Mouse (Mus musculus): ENCODE data around the gene Slc12a8.

Gene Slc12a8

GRCm38 (mm10) chr16:33687724-33688123 lies 170.6 kb downstream of the Slc12a8 start:
- H3K27me3 ChIP-seq (ENCODE audit: control insufficient read depth, insufficient read depth, low read length, poor library complexity, severe bottlenecking) = no peaks in the 10 kb centered on the region
- DNase-seq (ENCODE audit: low read depth, low spot score) = peak; percentile 63
- no peaks in the 10 kb centered on the region; the same call in 1 of the 2 replicates for H3K36me3 ChIP-seq (ENCODE audit: control insufficient read depth, insufficient read depth, low read length, poor library complexity, severe bottlenecking)

- no peaks in the 10 kb centered on the region for H3K27me3 ChIP-seq (ENCODE audit: control insufficient read depth, insufficient read depth, low read length, poor library complexity, severe bottlenecking)
- no peaks in the 10 kb centered on the region; the same call in 1 of the 2 replicates for H3K36me3 ChIP-seq (ENCODE audit: control insufficient read depth, insufficient read depth, low read length, poor library complexity, severe bottlenecking)
- DNase-seq (ENCODE audit: low read depth, low spot score) = peak; percentile 82
These were observed 174.0 kb downstream of the Slc12a8 start for GRCm38 (mm10) chr16:33690975-33691747.

DNA sequence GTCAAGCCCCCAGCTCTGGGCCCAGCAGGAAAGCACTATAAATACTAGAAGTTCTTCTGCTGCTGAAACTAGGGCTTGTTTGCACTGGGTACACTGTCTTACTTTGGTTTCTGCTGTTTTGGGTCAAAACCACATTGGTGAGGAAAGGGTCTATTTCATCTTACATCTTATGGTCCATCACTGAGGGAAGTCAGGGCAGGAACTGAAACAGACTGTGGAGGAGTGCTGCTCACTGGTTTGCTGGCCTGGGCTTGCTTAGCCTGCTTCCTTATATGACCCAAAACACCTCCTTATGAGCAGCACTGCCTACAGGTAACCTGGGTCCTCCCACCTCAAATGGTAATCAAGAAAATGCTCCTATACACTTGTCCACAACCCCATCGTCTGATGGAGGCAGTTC lies 176.4 kb downstream of the Slc12a8 start:
- peak; percentile 62 for DNase-seq (ENCODE audit: low read depth, low spot score)
- Histone ChIP-seq H3K36me3 (ENCODE audit: control insufficient read depth, insufficient read depth, low read length, poor library complexity, severe bottlenecking) (no peaks in the 10 kb centered on the region; the same call in 1 of the 2 replicates), H3K27me3 (ENCODE audit: control insufficient read depth, insufficient read depth, low read length, poor library complexity, severe bottlenecking) (no peaks in the 10 kb centered on the region)

DNA sequence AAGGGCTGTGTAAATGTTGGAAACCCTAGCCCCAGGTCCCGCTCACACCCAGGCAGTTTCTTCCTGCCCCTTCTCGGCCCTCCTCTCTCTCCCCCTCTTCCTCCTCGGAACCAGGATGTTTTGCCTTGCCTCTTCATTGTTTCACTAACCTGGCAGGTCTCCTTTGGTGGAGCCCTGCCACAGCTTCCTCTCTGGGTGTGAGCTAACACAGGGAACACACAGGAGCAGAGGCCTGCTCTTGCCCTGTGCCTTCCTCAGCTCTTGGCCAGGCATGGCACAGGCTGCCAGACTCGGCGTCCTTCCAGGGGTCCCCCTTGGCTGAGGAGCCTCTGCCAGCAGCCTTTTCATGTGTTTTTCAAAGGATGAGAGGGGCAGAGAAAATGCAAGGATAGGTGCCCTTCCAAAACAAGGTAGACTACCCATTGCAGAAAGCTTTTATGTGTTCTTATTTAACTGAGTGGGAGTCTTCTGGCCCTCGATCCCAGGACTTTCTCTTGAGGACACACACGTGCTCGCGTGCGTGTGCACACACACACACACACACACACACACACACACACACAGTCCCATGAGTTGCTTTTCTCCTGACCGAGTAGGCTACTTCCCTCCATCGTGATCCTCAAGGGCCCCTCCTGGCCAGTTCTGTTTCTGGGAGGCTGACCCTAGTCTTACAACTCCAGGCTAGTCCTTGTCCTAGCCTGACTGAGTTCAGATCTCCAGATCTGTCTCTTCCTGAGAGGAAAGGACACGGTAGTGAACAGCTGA lies 179.9 kb downstream of the Slc12a8 start:
- peak; percentile 30 for DNase-seq (ENCODE audit: low read depth, low spot score)
- no peaks in the 10 kb centered on the region for H3K27me3 ChIP-seq (ENCODE audit: control insufficient read depth, insufficient read depth, low read length, poor library complexity, severe bottlenecking)
- no peaks in the 10 kb centered on the region for H3K36me3 ChIP-seq (ENCODE audit: control insufficient read depth, insufficient read depth, low read length, poor library complexity, severe bottlenecking)

- Histone ChIP-seq H3K27me3 (ENCODE audit: control insufficient read depth, insufficient read depth, low read length, poor library complexity, severe bottlenecking) (no peaks in the 10 kb centered on the region), H3K36me3 (ENCODE audit: control insufficient read depth, insufficient read depth, low read length, poor library complexity, severe bottlenecking) (no peaks in the 10 kb centered on the region)
- peak; percentile 49 for DNase-seq (ENCODE audit: low read depth, low spot score)
These were observed 180.6 kb downstream of the Slc12a8 start for GRCm38 (mm10) chr16:33697576-33698276.

GRCm38 (mm10) chr16:33698277-33698790 lies 181.2 kb downstream of the Slc12a8 start:
- no peaks in the 10 kb centered on the region for H3K36me3 ChIP-seq (ENCODE audit: control insufficient read depth, insufficient read depth, low read length, poor library complexity, severe bottlenecking)
- DNase-seq (ENCODE audit: low read depth, low spot score) = peak; percentile 36
- no peaks in the 10 kb centered on the region for H3K27me3 ChIP-seq (ENCODE audit: control insufficient read depth, insufficient read depth, low read length, poor library complexity, severe bottlenecking)

GRCm38 (mm10) chr16:33700584-33700983 lies 183.5 kb downstream of the Slc12a8 start:
- H3K27me3 ChIP-seq (ENCODE audit: control insufficient read depth, insufficient read depth, low read length, poor library complexity, severe bottlenecking) = no peaks in the 10 kb centered on the region
- H3K36me3 ChIP-seq (ENCODE audit: control insufficient read depth, insufficient read depth, low read length, poor library complexity, severe bottlenecking) = no peaks in the 10 kb centered on the region
- no peak for DNase-seq (ENCODE audit: low read depth, low spot score)

DNA sequence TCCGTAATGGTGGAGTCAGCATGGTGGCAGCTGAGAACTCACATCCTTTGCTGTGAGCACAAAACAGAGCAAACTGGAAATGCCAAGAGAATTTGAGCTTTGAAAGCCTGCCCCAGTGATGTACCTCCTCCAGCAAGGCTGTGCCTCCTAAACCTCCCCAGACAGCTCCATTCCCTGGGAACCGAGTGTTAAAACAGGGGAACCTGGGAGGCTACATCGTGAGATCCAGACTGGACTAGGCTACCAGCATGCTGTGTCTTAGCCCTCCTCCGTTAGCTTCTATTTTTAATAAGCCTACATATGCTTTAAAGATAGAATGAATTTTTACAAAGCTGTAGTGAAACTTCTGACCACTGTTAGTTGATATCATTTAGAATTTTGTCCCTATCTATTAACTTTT lies 184.7 kb downstream of the Slc12a8 start:
- no peak for DNase-seq (ENCODE audit: low read depth, low spot score)
- H3K27me3 ChIP-seq (ENCODE audit: control insufficient read depth, insufficient read depth, low read length, poor library complexity, severe bottlenecking) = no peaks in the 10 kb centered on the region

GRCm38 (mm10) chr16:33704289-33704688 lies 187.2 kb downstream of the Slc12a8 start:
- Histone ChIP-seq H3K27me3 (ENCODE audit: control insufficient read depth, insufficient read depth, low read length, poor library complexity, severe bottlenecking) (no peaks in the 10 kb centered on the region), H3K36me3 (ENCODE audit: control insufficient read depth, insufficient read depth, low read length, poor library complexity, severe bottlenecking) (no peaks in the 10 kb centered on the region)
- DNase-seq (ENCODE audit: low read depth, low spot score) = no peak

More for the DNA sequence above, 184.7 kb downstream of the Slc12a8 start:
- no peaks in the 10 kb centered on the region for H3K36me3 ChIP-seq (ENCODE audit: control insufficient read depth, insufficient read depth, low read length, poor library complexity, severe bottlenecking)

DNA sequence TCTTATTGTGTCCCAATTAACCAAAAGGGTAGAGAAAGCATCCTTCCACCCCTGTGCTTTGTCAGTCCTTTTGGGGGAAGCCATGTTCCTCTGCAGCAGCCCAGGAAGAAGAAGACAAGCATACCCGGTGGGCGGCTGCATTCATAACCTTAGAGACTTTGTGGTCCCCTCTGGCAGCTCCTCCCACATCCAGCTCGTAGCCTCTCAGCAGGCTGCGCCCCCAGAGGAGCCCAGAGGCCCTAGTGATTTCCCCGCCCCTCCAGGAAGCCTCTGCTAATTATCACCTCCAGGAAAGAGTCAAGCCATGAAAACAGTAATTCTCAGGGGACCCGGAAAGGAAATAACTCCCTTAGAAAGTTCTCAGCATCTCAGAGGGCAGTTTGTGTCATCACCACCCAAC lies 188.1 kb downstream of the Slc12a8 start:
- DNase-seq (ENCODE audit: low read depth, low spot score) = no peak
- H3K27me3 ChIP-seq (ENCODE audit: control insufficient read depth, insufficient read depth, low read length, poor library complexity, severe bottlenecking) = no peaks in the 10 kb centered on the region

GRCm38 (mm10) chr16:33706111-33706890 lies 189.2 kb downstream of the Slc12a8 start:
- no peaks in the 10 kb centered on the region for H3K27me3 ChIP-seq (ENCODE audit: control insufficient read depth, insufficient read depth, low read length, poor library complexity, severe bottlenecking)
- DNase-seq (ENCODE audit: low read depth, low spot score) = no peak
- no peaks in the 10 kb centered on the region; the same call in 1 of the 2 replicates for H3K36me3 ChIP-seq (ENCODE audit: control insufficient read depth, insufficient read depth, low read length, poor library complexity, severe bottlenecking)

More for the DNA sequence above, 188.1 kb downstream of the Slc12a8 start:
- no peaks in the 10 kb centered on the region for H3K36me3 ChIP-seq (ENCODE audit: control insufficient read depth, insufficient read depth, low read length, poor library complexity, severe bottlenecking)

GRCm38 (mm10) chr16:33708031-33708430 lies 190.9 kb downstream of the Slc12a8 start:
- H3K27me3 ChIP-seq (ENCODE audit: control insufficient read depth, insufficient read depth, low read length, poor library complexity, severe bottlenecking) = no peaks in the 10 kb centered on the region
- DNase-seq (ENCODE audit: low read depth, low spot score) = peak; percentile 62
- H3K36me3 ChIP-seq (ENCODE audit: control insufficient read depth, insufficient read depth, low read length, poor library complexity, severe bottlenecking) = peaks cover under 1% of the 10 kb centered on the region; the same call in 1 of the 2 replicates

DNA sequence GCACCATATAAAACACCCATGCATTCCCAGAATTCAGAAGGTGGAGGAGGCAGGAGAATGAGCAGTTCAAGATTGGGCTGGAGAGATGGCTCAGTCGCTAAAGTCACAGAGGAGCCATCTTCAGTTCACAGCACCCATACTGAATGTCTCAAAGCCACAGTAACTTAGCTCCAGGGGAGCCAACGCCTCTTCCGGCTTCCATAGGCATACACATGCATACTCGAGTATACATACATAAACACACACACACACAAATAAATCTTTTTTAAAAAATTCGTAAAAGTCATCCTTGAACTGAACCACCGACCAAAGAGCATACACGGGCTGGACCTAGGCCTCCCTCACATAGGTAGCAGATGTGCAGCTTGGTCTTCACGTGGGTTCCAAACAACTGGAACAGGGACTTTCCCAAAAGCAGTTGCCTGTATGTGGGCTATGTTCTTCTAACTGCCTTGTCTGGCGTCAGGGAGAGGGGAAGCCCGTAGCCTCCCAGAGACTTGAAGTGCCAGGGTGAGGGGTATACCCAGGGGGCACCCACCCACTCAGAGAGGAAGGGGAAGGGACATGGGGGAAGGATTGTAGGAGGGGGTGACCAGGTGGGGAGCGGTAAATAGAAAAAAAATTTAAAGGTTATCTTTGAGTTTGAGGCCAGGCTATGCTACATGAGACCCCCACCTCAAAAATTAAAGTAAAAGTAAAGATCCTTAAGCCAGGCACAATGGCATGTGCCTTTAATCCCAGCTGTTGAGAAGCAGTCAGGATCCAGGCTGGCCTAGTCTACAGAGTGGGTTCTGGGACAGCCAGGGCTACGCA lies 191.7 kb downstream of the Slc12a8 start:
- Histone ChIP-seq H3K27me3 (ENCODE audit: control insufficient read depth, insufficient read depth, low read length, poor library complexity, severe bottlenecking) (no peaks in the 10 kb centered on the region), H3K36me3 (ENCODE audit: control insufficient read depth, insufficient read depth, low read length, poor library complexity, severe bottlenecking) (peaks cover 2% of the 10 kb centered on the region; the same call in 1 of the 2 replicates)
- peak; percentile 68 for DNase-seq (ENCODE audit: low read depth, low spot score)

Measured in splenic B cell, adult 2 months (primary cell).